Mouse (Mus musculus) lung, postnatal 0 days (tissue): ENCODE data around the gene Lmo7. TPM values are rescaled to one million over a fixed set of nuclear protein-coding genes. Genes with fewer than 3 reads are reported as not detected.

ENCODE experiments used
- ATAC-seq: fragments of 200-750 bp; cut with Nextera tagmentation; 2 replicates; pipeline ENCODE4 v1.8.0; 2017; ENCODE audit warnings: moderate library complexity
- DNase-seq: peaks from one replicate; pipeline ENCODE4 v3.0.0-alpha.2; 2016; ENCODE audit warnings: low spot score
- H3K27ac ChIP-seq: fragments of 300-500 bp; sonication (generic); 2 replicates; pipeline ENCODE4 v1.5.1; 2014; ENCODE audit warnings: antibody characterized with exemption, mild to moderate bottlenecking, low read length, mixed read lengths
- H3K27me3 ChIP-seq: fragments of 300-500 bp; sonication (generic); replicated peaks from 2 replicates; pipeline ENCODE4 v1.6.1; 2014; ENCODE audit warnings: low read length, mixed read lengths; ENCODE audit not compliant: insufficient read depth
- H3K36me3 ChIP-seq: fragments of 300-500 bp; sonication (generic); 2 replicates; pipeline ENCODE4 v1.6.1; 2014; ENCODE audit warnings: low read length, mixed read lengths; ENCODE audit not compliant: insufficient read depth
- H3K4me1 ChIP-seq: fragments of 300-500 bp; sonication (generic); 2 replicates; pipeline ENCODE4 v1.6.1; 2014; ENCODE audit warnings: antibody characterized with exemption, low read depth, low read length, mixed read lengths; ENCODE audit not compliant: insufficient read depth
- H3K4me2 ChIP-seq: fragments of 300-500 bp; sonication (generic); replicated peaks from 2 replicates; pipeline ENCODE4 v1.6.1; 2014; ENCODE audit warnings: low read depth, mild to moderate bottlenecking, low read length, moderate library complexity, mixed read lengths
- H3K4me3 ChIP-seq: fragments of 300-500 bp; sonication (generic); 2 replicates; pipeline ENCODE4 v1.5.1; 2014; ENCODE audit warnings: low read depth, low read length
- H3K9ac ChIP-seq: fragments of 300-500 bp; sonication (generic); replicated peaks from 2 replicates; pipeline ENCODE4 v1.6.1; 2014; ENCODE audit warnings: low read depth, mild to moderate bottlenecking
- H3K9me3 ChIP-seq: fragments of 300-500 bp; sonication (generic); 2 replicates; pipeline ENCODE4 v1.6.1; 2016; ENCODE audit warnings: low read length, mixed read lengths
- CTCF ChIP-seq: IDR thresholded peaks from 2 replicates; pipeline ENCODE4 v1.5.1; 2016; ENCODE audit warnings: antibody characterized with exemption, mild to moderate bottlenecking
- EP300 ChIP-seq: IDR thresholded peaks from 2 replicates; pipeline ENCODE4 v1.6.1; 2016; ENCODE audit warnings: antibody characterized with exemption, mild to moderate bottlenecking, control low read depth
- WGBS: fragments of 180-500 bp; shearing (Covaris S2); extraction: QIAGEN DNeasy Blood & Tissue Kit; methylation state at CpG from one replicate; pipeline ENCODE4 v1.1.7; 2014; 5-methylcytosine and 5-hydroxymethylcytosine counted together
- polyA plus RNA-seq: library from polyadenylated mRNA; unstranded; fragments of >200 nt; fragmentation: Nextera tagmentation; extraction: Ambion mirVana; gene quantifications from 2 replicates; pipeline ENCODE4 v1.2.1, GENCODE M21; 2015

Gene Lmo7
- polyA plus RNA-seq, 1 experiment from 2014 or later, result 125 TPM

- H3K4me3 ChIP-seq, result no peak overlapping the region
- no peak for ATAC-seq
- TF ChIP-seq CTCF (no peak), EP300 (no peak)
- no peak overlapping the region for H3K4me2 ChIP-seq
- H3K27me3 ChIP-seq, result no peaks in the 10 kb centered on the region
- H3K36me3 ChIP-seq, result no peaks in the 10 kb centered on the region
- 75% methylated on average over 5 of the region's 5 CpGs for WGBS
- H3K4me1 ChIP-seq, result no peaks in the 10 kb centered on the region
- DNase-seq, result no peak
- no peaks in the 10 kb centered on the region for H3K9me3 ChIP-seq
- no peak overlapping the region for H3K9ac ChIP-seq
- no peak overlapping the region for H3K27ac ChIP-seq
Measured at GRCm38 (mm10) chr14:101903722-101904121, 174.0 kb downstream of the Lmo7 start.

GRCm38 (mm10) chr14:101911983-101912382 is 182.2 kb downstream of the Lmo7 start:
- no peaks in the 10 kb centered on the region for H3K9me3 ChIP-seq
- no peak overlapping the region for H3K4me3 ChIP-seq
- no peaks in the 10 kb centered on the region for H3K27me3 ChIP-seq
- ATAC-seq (no peak), DNase-seq (no peak)
- H3K36me3 ChIP-seq, result no peaks in the 10 kb centered on the region
- H3K27ac ChIP-seq, result no peak overlapping the region
- H3K4me2 ChIP-seq, result no peak overlapping the region
- no peak overlapping the region for H3K9ac ChIP-seq
- H3K4me1 ChIP-seq, result no peaks in the 10 kb centered on the region
- no peak for TF ChIP-seq CTCF
- TF ChIP-seq EP300, result no peak
- WGBS, result 66% methylated on average over 7 of the region's 7 CpGs

GRCm38 (mm10) chr14:101912392-101912791 is 182.6 kb downstream of the Lmo7 start:
- H3K4me2 ChIP-seq, result no peak overlapping the region
- H3K9ac ChIP-seq, result no peak overlapping the region
- H3K9me3 ChIP-seq, result no peaks in the 10 kb centered on the region
- 88% methylated on average over 3 of the region's 3 CpGs for WGBS
- H3K4me3 ChIP-seq, result no peak overlapping the region
- DNase-seq, result no peak
- H3K4me1 ChIP-seq, result no peaks in the 10 kb centered on the region
- H3K27ac ChIP-seq, result no peak overlapping the region
- H3K27me3 ChIP-seq, result no peaks in the 10 kb centered on the region
- ATAC-seq, result no peak
- no peaks in the 10 kb centered on the region for H3K36me3 ChIP-seq
- TF ChIP-seq CTCF (no peak), EP300 (no peak)

- H3K4me3 ChIP-seq, result no peak overlapping the region
- H3K9ac ChIP-seq, result no peak overlapping the region
- H3K4me2 ChIP-seq, result no peak overlapping the region
- TF ChIP-seq CTCF (no peak), EP300 (no peak)
- H3K9me3 ChIP-seq, result no peaks in the 10 kb centered on the region
- H3K36me3 ChIP-seq, result no peaks in the 10 kb centered on the region
- DNase-seq (no peak), ATAC-seq (no peak)
- no peaks in the 10 kb centered on the region for H3K4me1 ChIP-seq
- H3K27ac ChIP-seq, result no peak overlapping the region
- H3K27me3 ChIP-seq, result no peaks in the 10 kb centered on the region
Measured at GRCm38 (mm10) chr14:101914321-101914720, 184.6 kb downstream of the Lmo7 start.

- TF ChIP-seq CTCF, result no peak
- TF ChIP-seq EP300, result no peak
- H3K27ac ChIP-seq, result no peak overlapping the region
- 63% methylated on average over 8 of the region's 8 CpGs for WGBS
- H3K4me2 ChIP-seq, result no peak overlapping the region
- H3K4me1 ChIP-seq, result no peaks in the 10 kb centered on the region
- ATAC-seq (no peak), DNase-seq (no peak)
- H3K9ac ChIP-seq, result no peak overlapping the region
- H3K4me3 ChIP-seq, result no peak overlapping the region
- H3K27me3 ChIP-seq, result no peaks in the 10 kb centered on the region
- H3K36me3 ChIP-seq, result no peaks in the 10 kb centered on the region; the same call in 1 of the 2 replicates
- no peaks in the 10 kb centered on the region for H3K9me3 ChIP-seq
Measured at GRCm38 (mm10) chr14:101915867-101916266, 186.1 kb downstream of the Lmo7 start.

- DNase-seq, result peak; percentile 57
- no peaks in the 10 kb centered on the region; the same call in 1 of the 2 replicates for H3K36me3 ChIP-seq
Measured at GRCm38 (mm10) chr14:101918471-101918870, 188.7 kb downstream of the Lmo7 start.

More at GRCm38 (mm10) chr14:101918471-101918870, 188.7 kb downstream of the Lmo7 start:
- H3K27ac ChIP-seq, result no peak overlapping the region
- ATAC-seq, result peak; percentile 80
- H3K4me1 ChIP-seq, result no peaks in the 10 kb centered on the region
- no peak for TF ChIP-seq EP300
- TF ChIP-seq CTCF, result no peak
- H3K4me2 ChIP-seq, result no peak overlapping the region
- no peak overlapping the region for H3K4me3 ChIP-seq
- H3K9me3 ChIP-seq, result no peaks in the 10 kb centered on the region
- 63% methylated on average over 5 of the region's 5 CpGs for WGBS
- no peaks in the 10 kb centered on the region for H3K27me3 ChIP-seq
- H3K9ac ChIP-seq, result no peak overlapping the region
